Mouse (Mus musculus): ENCODE results near the gene Rab2b. TPM values are rescaled to one million over a fixed set of nuclear protein-coding genes. Genes with fewer than 3 reads are reported as not detected.

Gene Rab2b
- polyA plus RNA-seq, 1 experiment: 45.6 TPM

- Histone ChIP-seq H3K4me1 (ENCODE audit: control insufficient read depth, insufficient read depth, low read length) (no peaks in the 10 kb centered on the region), H3K27ac (ENCODE audit: insufficient read depth, low read length) (no peak overlapping the region), H3K4me3 (ENCODE audit: insufficient read depth, low read length) (peak overlapping the region; percentile 76)
- TF ChIP-seq CTCF (IDR thresholded peaks at IDR 0.05; ENCODE audit: borderline replicate concordance, insufficient read depth, low read length): no peak
- TF ChIP-seq POLR2A (IDR thresholded peaks at IDR 0.05; ENCODE audit: low read depth, low read length): no peak
Observed at GRCm38 (mm10) chr14:52279747-52280120, 389 bp upstream of the Rab2b start.

DNA sequence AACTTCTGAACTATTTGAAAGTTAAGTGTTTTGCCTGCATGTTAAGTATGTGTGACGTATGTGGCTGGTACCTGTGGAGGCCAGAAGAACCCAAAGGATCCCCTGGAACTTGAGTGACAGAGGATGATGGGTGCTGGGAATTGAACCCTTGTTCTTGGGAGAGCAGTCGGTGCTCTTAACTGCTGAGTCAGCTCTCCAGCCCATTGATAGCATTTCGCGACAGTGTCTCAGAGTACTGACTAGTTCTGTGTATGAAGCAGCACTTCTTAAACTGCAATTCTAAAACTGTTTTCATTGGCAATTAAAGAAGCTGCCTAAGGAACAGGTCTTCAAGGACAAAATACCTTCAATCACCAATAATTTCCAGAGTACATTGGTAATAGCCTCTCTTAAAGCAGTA, 2.1 kb downstream of the Rab2b start:
- TF ChIP-seq CTCF (IDR thresholded peaks at IDR 0.05; ENCODE audit: borderline replicate concordance, insufficient read depth, low read length): no peak
- TF ChIP-seq POLR2A (IDR thresholded peaks at IDR 0.05; ENCODE audit: low read depth, low read length): no peak
- Histone ChIP-seq H3K4me1 (ENCODE audit: control insufficient read depth, insufficient read depth, low read length) (no peaks in the 10 kb centered on the region), H3K4me3 (ENCODE audit: insufficient read depth, low read length) (no peak overlapping the region), H3K27ac (ENCODE audit: insufficient read depth, low read length) (no peak overlapping the region)

DNA sequence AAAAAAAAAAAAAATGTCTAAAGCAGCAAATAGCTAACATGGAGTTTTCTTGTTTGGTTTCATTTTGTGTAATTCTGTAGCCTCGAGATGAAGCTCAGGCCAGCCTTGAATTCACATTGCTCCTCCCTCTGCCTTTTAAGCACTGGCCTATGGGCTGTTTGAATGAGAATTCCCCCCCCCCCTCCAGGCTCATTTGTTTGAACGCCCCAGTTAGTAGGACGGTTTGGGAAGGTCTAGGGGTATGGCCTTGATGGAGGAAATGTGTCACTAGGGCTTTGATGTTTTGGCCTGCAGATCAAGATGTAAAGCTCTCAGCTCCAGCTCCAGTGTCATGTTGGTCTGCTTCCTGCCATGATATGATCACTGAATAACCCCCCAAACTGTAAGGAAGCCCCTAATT, 6.6 kb downstream of the Rab2b start:
- no peak overlapping the region for H3K27ac ChIP-seq (ENCODE audit: insufficient read depth, low read length)
- TF ChIP-seq CTCF (IDR thresholded peaks at IDR 0.05; ENCODE audit: borderline replicate concordance, insufficient read depth, low read length): no peak
- no peak for TF ChIP-seq POLR2A (IDR thresholded peaks at IDR 0.05; ENCODE audit: low read depth, low read length)
- no peak overlapping the region for H3K4me3 ChIP-seq (ENCODE audit: insufficient read depth, low read length)
- H3K4me1 ChIP-seq (ENCODE audit: control insufficient read depth, insufficient read depth, low read length): no peaks in the 10 kb centered on the region

DNA sequence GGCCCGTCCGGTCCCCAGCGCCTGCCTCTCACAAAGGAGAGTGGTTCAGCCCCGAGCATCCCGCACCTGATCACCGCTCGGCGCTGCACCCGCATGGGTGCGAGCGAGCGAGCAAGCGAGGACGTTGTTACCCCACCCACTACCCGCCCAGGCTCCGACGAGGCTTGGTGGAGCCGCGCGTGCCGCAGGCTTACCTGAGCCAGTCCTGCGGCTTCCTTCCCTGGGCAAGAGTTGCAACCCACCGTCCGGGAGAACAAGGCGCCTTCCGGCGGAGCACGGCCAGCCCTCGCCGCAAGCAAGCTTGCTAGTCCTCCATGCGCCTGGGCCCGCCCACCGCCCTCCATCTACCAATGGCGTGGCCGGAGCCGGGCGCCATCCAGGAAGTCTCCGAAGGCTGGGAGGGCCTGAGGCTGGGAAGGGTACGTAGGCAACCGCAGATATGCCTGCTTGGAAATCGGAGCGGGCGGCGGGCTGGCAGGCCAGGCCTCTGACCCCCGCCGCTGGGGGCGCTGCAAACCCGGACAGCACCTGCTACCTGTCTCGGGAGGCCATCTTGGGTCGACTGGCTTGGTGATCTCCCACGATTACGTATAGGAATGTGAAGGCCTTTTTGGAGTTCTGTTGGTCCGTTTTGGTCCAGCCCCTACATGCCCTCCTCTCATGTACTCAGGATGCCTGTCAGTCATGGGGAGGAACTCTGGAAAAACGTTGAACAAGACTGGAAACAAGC, 21.7 kb downstream of the Rab2b start, which contains the start of gene Chd8:
Gene Chd8 (minus strand): TSS at position 297 of the 730 bp plus-strand sequence.
- H3K4me3 ChIP-seq (ENCODE audit: insufficient read depth, low read length): peak within 1 kb of the TSS; percentile 76
- peak within 1 kb of the TSS; percentile 72 for H3K27ac ChIP-seq (ENCODE audit: insufficient read depth, low read length)
- TF ChIP-seq POLR2A (IDR thresholded peaks at IDR 0.05; ENCODE audit: low read depth, low read length): peak; percentile 84
- TF ChIP-seq CTCF (IDR thresholded peaks at IDR 0.05; ENCODE audit: borderline replicate concordance, insufficient read depth, low read length): peak; percentile 45; the same call in 1 of the 2 replicates
- no peaks in the 10 kb centered on the region; the same call in 1 of the 2 replicates for H3K4me1 ChIP-seq (ENCODE audit: control insufficient read depth, insufficient read depth, low read length)

DNA sequence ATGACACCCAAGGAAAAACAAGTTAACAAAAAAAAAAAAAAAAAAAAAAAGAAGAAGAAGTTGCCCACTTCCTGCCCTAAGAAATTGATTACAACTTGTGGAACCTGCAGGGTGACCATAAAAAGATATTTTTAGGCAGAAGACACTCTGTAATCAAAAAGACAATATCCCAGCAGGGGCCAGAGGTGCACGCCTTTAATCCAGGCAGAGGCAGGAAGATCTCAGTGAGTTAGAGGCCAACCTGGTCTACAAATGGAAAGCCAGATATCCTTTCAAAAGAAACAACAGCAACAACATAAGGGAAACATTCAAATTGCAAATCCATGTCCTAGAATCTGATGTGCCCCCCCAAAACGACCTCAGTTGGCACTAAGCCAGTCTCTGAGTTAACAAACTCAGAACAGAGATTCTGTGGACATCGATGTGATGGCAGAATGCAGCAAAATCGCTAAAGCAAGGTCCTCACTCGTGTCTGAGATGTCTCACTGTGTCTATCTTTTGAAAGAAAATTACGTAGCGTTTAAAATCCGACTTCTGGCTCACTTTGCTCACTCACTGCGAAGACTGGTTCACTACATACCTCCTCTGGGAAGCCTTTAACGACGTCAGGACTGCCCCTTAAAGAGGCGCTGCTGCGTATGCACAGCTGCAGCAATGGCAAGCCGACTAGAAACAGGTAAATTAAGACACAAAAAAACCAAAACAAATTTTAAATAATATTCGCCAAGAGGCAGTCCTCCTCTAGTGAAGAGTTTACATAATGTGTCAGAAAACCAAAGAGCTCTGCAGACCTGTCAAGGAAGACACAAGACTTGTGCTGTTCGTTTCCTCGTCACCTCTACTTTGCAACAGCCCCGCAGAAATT, 22.8 kb downstream of the Rab2b start:
- no peaks in the 10 kb centered on the region; the same call in 1 of the 2 replicates for H3K4me1 ChIP-seq (ENCODE audit: control insufficient read depth, insufficient read depth, low read length)
- H3K4me3 ChIP-seq (ENCODE audit: insufficient read depth, low read length): peak overlapping the region; percentile 76
- no peak for TF ChIP-seq POLR2A (IDR thresholded peaks at IDR 0.05; ENCODE audit: low read depth, low read length)
- peak overlapping the region; percentile 38; the same call in 1 of the 2 replicates for H3K27ac ChIP-seq (ENCODE audit: insufficient read depth, low read length)

- TF ChIP-seq CTCF (IDR thresholded peaks at IDR 0.05; ENCODE audit: borderline replicate concordance, insufficient read depth, low read length) (no peak), POLR2A (IDR thresholded peaks at IDR 0.05; ENCODE audit: low read depth, low read length) (no peak)
- no peak overlapping the region for H3K4me3 ChIP-seq (ENCODE audit: insufficient read depth, low read length)
- peaks cover 3% of the 10 kb centered on the region; the same call in 1 of the 2 replicates for H3K4me1 ChIP-seq (ENCODE audit: control insufficient read depth, insufficient read depth, low read length)
- no peak overlapping the region for H3K27ac ChIP-seq (ENCODE audit: insufficient read depth, low read length)
Observed at GRCm38 (mm10) chr14:52246129-52246528, 33.2 kb downstream of the Rab2b start.

GRCm38 (mm10) chr14:52244690-52245042, 34.7 kb downstream of the Rab2b start:
- H3K27ac ChIP-seq (ENCODE audit: insufficient read depth, low read length): no peak overlapping the region
- TF ChIP-seq CTCF (IDR thresholded peaks at IDR 0.05; ENCODE audit: borderline replicate concordance, insufficient read depth, low read length) (no peak), POLR2A (IDR thresholded peaks at IDR 0.05; ENCODE audit: low read depth, low read length) (no peak; the same call in 1 of the 2 replicates)

DNA sequence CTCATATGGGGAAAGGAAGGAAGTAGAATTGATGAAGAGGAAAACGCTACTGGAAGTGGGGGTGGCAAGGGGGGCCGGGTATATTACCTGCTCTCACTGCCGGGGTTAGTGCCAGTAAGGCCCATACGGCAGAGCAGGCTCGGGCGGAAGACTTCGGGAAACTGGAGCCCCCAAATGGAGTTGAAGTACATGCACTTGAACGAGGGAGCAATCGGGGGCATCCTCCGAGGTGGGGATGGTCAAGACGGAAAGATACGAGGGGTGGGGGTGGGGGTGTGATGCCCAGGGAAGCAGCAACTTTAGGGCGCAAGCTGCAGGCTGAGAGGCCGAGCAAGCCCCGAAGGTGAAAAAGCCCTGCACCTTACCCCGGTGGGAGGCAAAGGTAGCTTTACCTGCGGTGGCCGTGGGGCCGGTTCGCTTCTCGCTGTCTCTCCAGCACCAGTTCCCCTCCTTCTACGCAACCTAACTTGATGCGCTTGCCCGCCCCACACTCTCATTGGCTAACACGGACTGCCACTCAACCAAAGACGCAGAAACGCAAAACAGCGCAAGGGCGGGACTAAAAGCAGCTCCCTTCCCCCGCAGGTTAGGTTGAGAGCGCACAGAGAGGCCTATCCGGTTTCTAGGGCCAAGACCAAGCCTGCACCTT, 35.2 kb downstream of the Rab2b start:
- TF ChIP-seq POLR2A (IDR thresholded peaks at IDR 0.05; ENCODE audit: low read depth, low read length) (peak; percentile 70), CTCF (IDR thresholded peaks at IDR 0.05; ENCODE audit: borderline replicate concordance, insufficient read depth, low read length) (no peak)
- Histone ChIP-seq H3K27ac (ENCODE audit: insufficient read depth, low read length) (no peak overlapping the region), H3K4me3 (ENCODE audit: insufficient read depth, low read length) (peak overlapping the region; percentile 75), H3K4me1 (ENCODE audit: control insufficient read depth, insufficient read depth, low read length) (peaks cover 3% of the 10 kb centered on the region; the same call in 1 of the 2 replicates)

More at GRCm38 (mm10) chr14:52244690-52245042, 34.7 kb downstream of the Rab2b start:
- Histone ChIP-seq H3K4me1 (ENCODE audit: control insufficient read depth, insufficient read depth, low read length) (peaks cover 3% of the 10 kb centered on the region; the same call in 1 of the 2 replicates), H3K4me3 (ENCODE audit: insufficient read depth, low read length) (peak overlapping the region; percentile 25)

DNA sequence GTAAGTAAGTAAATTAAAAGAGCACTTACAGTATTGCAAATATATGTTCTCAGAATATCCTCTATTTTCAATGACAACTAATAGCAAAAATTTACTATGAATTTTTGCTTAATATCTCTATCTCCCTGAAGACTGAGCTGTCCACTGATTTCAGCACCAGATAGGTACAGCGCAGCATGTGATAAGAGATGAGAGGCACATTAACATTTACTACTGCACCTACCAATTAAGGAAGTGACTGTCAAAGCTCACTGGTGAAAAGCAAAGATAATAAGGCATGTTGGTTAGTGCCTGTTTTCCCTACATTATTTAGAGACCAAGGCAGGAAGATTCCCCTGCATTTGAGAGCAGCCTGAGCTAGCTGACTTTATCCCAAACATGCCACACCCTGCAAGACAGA, 43.1 kb downstream of the Rab2b start:
- H3K4me3 ChIP-seq (ENCODE audit: insufficient read depth, low read length): no peak overlapping the region
- no peak overlapping the region for H3K27ac ChIP-seq (ENCODE audit: insufficient read depth, low read length)
- TF ChIP-seq CTCF (IDR thresholded peaks at IDR 0.05; ENCODE audit: borderline replicate concordance, insufficient read depth, low read length): no peak
- no peaks in the 10 kb centered on the region; the same call in 1 of the 2 replicates for H3K4me1 ChIP-seq (ENCODE audit: control insufficient read depth, insufficient read depth, low read length)
